Mouse (Mus musculus): ENCODE data around the gene Tomm40l. TPM values are rescaled to one million over a fixed set of nuclear protein-coding genes. Genes with fewer than 3 reads are reported as not detected.

Tomm40l gene
- polyA plus RNA-seq, 1 experiment from 2014 or later: 42.6 TPM

GRCm38 (mm10) chr1:171216241-171216955, 5.9 kb downstream of the Tomm40l start:
- H3K36me3 ChIP-seq: peaks cover 27% of the 10 kb centered on the region
- no peak overlapping the region for H3K9ac ChIP-seq
- WGBS: 92% methylated on average over 18 of the region's 18 CpGs
- 0 out of 2 replicates have a peak, but pooled peaks cover 6% of the 10 kb centered on the region for H3K27me3 ChIP-seq
- H3K4me2 ChIP-seq: no peak overlapping the region
- peaks cover 10% of the 10 kb centered on the region for H3K4me1 ChIP-seq (replicated peaks)
- no peak overlapping the region for H3K4me3 ChIP-seq
- H3K27ac ChIP-seq (replicated peaks): no peak overlapping the region
- H3K9me3 ChIP-seq: no peaks in the 10 kb centered on the region
- no peak for ATAC-seq (ENCODE audit: low read depth)

- no peak for ATAC-seq (ENCODE audit: low read depth)
- WGBS: 73% methylated on average over 10 of the region's 10 CpGs
- H3K27ac ChIP-seq (replicated peaks): no peak within 1 kb of the TSS
- no peak within 1 kb of the TSS for H3K4me3 ChIP-seq
- H3K4me1 ChIP-seq (replicated peaks): no peaks in the 10 kb centered on the region
- no peak within 1 kb of the TSS for H3K9ac ChIP-seq
- H3K4me2 ChIP-seq: no peak within 1 kb of the TSS
- 0 out of 2 replicates have a peak, but pooled peaks cover 6% of the 10 kb centered on the region for H3K27me3 ChIP-seq
- peaks cover 13% of the 10 kb centered on the region for H3K36me3 ChIP-seq
- no peaks in the 10 kb centered on the region for H3K9me3 ChIP-seq
These were observed 8.4 kb downstream of the Tomm40l start, which contains the start of gene Nr1i3 for GRCm38 (mm10) chr1:171213801-171214496. Nr1i3 (plus strand) TSS chr1:171213970.

- no peaks in the 10 kb centered on the region for H3K9me3 ChIP-seq
- H3K4me3 ChIP-seq: no peak overlapping the region
- 0 out of 2 replicates have a peak, but pooled peaks cover 6% of the 10 kb centered on the region for H3K27me3 ChIP-seq
- no peak for ATAC-seq (ENCODE audit: low read depth)
- 66% methylated on average over 3 of the region's 3 CpGs for WGBS
- peaks cover 2% of the 10 kb centered on the region; the same call in 1 of the 2 replicates for H3K36me3 ChIP-seq
- H3K9ac ChIP-seq: no peak overlapping the region
- H3K27ac ChIP-seq (replicated peaks): no peak overlapping the region
- H3K4me1 ChIP-seq (replicated peaks): no peaks in the 10 kb centered on the region
- H3K4me2 ChIP-seq: no peak overlapping the region
These were observed 9.5 kb downstream of the Tomm40l start for GRCm38 (mm10) chr1:171212854-171213253.

- no peak overlapping the region for H3K4me2 ChIP-seq
- no peak overlapping the region for H3K9ac ChIP-seq
- H3K36me3 ChIP-seq: no peaks in the 10 kb centered on the region
- H3K27ac ChIP-seq (replicated peaks): no peak overlapping the region
- H3K4me3 ChIP-seq: no peak overlapping the region
- WGBS: 20% methylated on average over 4 of the region's 4 CpGs
- ATAC-seq (ENCODE audit: low read depth): no peak
- no peaks in the 10 kb centered on the region for H3K4me1 ChIP-seq (replicated peaks)
- H3K27me3 ChIP-seq: 0 out of 2 replicates have a peak, but pooled peaks cover 5% of the 10 kb centered on the region
- H3K9me3 ChIP-seq: no peaks in the 10 kb centered on the region
These were observed 12.9 kb downstream of the Tomm40l start for GRCm38 (mm10) chr1:171209409-171209808.

- Histone ChIP-seq H3K36me3 (no peaks in the 10 kb centered on the region), H3K27me3 (no peaks in the 10 kb centered on the region), H3K9me3 (no peaks in the 10 kb centered on the region), H3K4me3 (no peak overlapping the region), H3K27ac (replicated peaks) (no peak overlapping the region), H3K4me2 (no peak overlapping the region), H3K9ac (no peak overlapping the region), H3K4me1 (replicated peaks) (no peaks in the 10 kb centered on the region)
- ATAC-seq (ENCODE audit: low read depth): no peak
- 64% methylated on average over 6 of the region's 6 CpGs for WGBS
These were observed 16.4 kb downstream of the Tomm40l start for GRCm38 (mm10) chr1:171205704-171206493.

- peaks cover 6% of the 10 kb centered on the region for H3K27me3 ChIP-seq
- H3K27ac ChIP-seq (replicated peaks): no peak overlapping the region
- H3K9ac ChIP-seq: no peak overlapping the region
- no peak overlapping the region for H3K4me2 ChIP-seq
- H3K4me1 ChIP-seq (replicated peaks): no peaks in the 10 kb centered on the region
- H3K36me3 ChIP-seq: no peaks in the 10 kb centered on the region
- H3K9me3 ChIP-seq: no peaks in the 10 kb centered on the region
- no peak for ATAC-seq (ENCODE audit: low read depth)
- H3K4me3 ChIP-seq: no peak overlapping the region
- WGBS: 76% methylated on average over 7 of the region's 7 CpGs
These were observed 18.1 kb downstream of the Tomm40l start for GRCm38 (mm10) chr1:171204249-171204644.

- no peaks in the 10 kb centered on the region for H3K9me3 ChIP-seq
- no peaks in the 10 kb centered on the region for H3K36me3 ChIP-seq
- H3K9ac ChIP-seq: no peak overlapping the region
- no peak overlapping the region for H3K4me3 ChIP-seq
- H3K27me3 ChIP-seq: peaks cover 12% of the 10 kb centered on the region
- no peak overlapping the region for H3K27ac ChIP-seq (replicated peaks)
- H3K4me2 ChIP-seq: no peak overlapping the region
- H3K4me1 ChIP-seq (replicated peaks): no peaks in the 10 kb centered on the region
- ATAC-seq (ENCODE audit: low read depth): no peak
- 66% methylated on average over 10 of the region's 11 CpGs for WGBS
These were observed 18.7 kb downstream of the Tomm40l start for GRCm38 (mm10) chr1:171203471-171204248.

GRCm38 (mm10) chr1:171200769-171201168, 21.5 kb downstream of the Tomm40l start:
- H3K9me3 ChIP-seq: no peaks in the 10 kb centered on the region
- peaks cover 6% of the 10 kb centered on the region for H3K4me1 ChIP-seq (replicated peaks)
- H3K4me2 ChIP-seq: no peak overlapping the region
- no peaks in the 10 kb centered on the region for H3K36me3 ChIP-seq
- no peak overlapping the region for H3K27ac ChIP-seq (replicated peaks)
- WGBS: 92% methylated on average over 1 of the region's 1 CpGs
- peaks cover 33% of the 10 kb centered on the region for H3K27me3 ChIP-seq
- no peak for ATAC-seq (ENCODE audit: low read depth)
- no peak overlapping the region for H3K9ac ChIP-seq
- H3K4me3 ChIP-seq: no peak overlapping the region

GRCm38 (mm10) chr1:171199532-171199931, 22.8 kb downstream of the Tomm40l start:
- Histone ChIP-seq H3K27ac (replicated peaks) (no peak overlapping the region), H3K9me3 (no peaks in the 10 kb centered on the region), H3K27me3 (peaks cover 45% of the 10 kb centered on the region), H3K36me3 (no peaks in the 10 kb centered on the region), H3K4me2 (no peak overlapping the region), H3K4me3 (no peak overlapping the region), H3K4me1 (replicated peaks) (peaks cover 19% of the 10 kb centered on the region), H3K9ac (no peak overlapping the region)
- no peak for ATAC-seq (ENCODE audit: low read depth)
- WGBS: 69% methylated on average over 1 of the region's 1 CpGs

GRCm38 (mm10) chr1:171195887-171196397, 26.4 kb downstream of the Tomm40l start, which contains the start of gene Pcp4l1:
Pcp4l1 (minus strand) TSS chr1:171196268.
- H3K4me2 ChIP-seq: peak within 1 kb of the TSS; percentile 93
- under 1% methylated on average over 33 of the region's 33 CpGs for WGBS
- peaks cover 72% of the 10 kb centered on the region for H3K27me3 ChIP-seq
- no peaks in the 10 kb centered on the region for H3K36me3 ChIP-seq
- no peaks in the 10 kb centered on the region for H3K9me3 ChIP-seq
- peak within 1 kb of the TSS; percentile 49 for H3K4me3 ChIP-seq
- peak; percentile 55; the same call in 1 of the 2 replicates for ATAC-seq (ENCODE audit: low read depth)
- peak within 1 kb of the TSS; percentile 71 for H3K9ac ChIP-seq
- H3K4me1 ChIP-seq (replicated peaks): peaks cover 45% of the 10 kb centered on the region
- no peak within 1 kb of the TSS for H3K27ac ChIP-seq (replicated peaks)
